Mouse (Mus musculus) testis, adult 2 months (tissue): ENCODE measurements around the gene Gm18336.

ENCODE experiments used
- CTCF ChIP-seq: fragments of 200-500 bp; IDR thresholded peaks from 2 replicates; pipeline ENCODE4 v1.5.1; 2012; ENCODE audit warnings: low read depth, mild to moderate bottlenecking, inconsistent platforms, low read length, moderate library complexity; ENCODE audit not compliant: control insufficient read depth, insufficient read depth, insufficient replicate concordance
- POLR2A ChIP-seq: fragments of 200-500 bp; IDR thresholded peaks from 2 replicates; pipeline ENCODE4 v1.6.1; 2012; ENCODE audit warnings: low read depth, mild to moderate bottlenecking, inconsistent platforms, low read length, moderate library complexity; ENCODE audit not compliant: control insufficient read depth

- TF ChIP-seq POLR2A = peak; percentile 40; the same call in 1 of the 2 replicates
- no peak for TF ChIP-seq CTCF
Measured at GRCm38 (mm10) chrX:73400951-73401350, 2.4 kb upstream of the Gm18336 start.
